Mouse (Mus musculus) ZHBTc4 (cell line): Measurements from ENCODE around the gene Tmem104.

Experiments
- DNase-seq: peaks from one replicate; pipeline ENCODE4 v3.0.0-alpha.2; 2011; ENCODE audit warnings: low read depth, low spot score

Gene Tmem104

DNA sequence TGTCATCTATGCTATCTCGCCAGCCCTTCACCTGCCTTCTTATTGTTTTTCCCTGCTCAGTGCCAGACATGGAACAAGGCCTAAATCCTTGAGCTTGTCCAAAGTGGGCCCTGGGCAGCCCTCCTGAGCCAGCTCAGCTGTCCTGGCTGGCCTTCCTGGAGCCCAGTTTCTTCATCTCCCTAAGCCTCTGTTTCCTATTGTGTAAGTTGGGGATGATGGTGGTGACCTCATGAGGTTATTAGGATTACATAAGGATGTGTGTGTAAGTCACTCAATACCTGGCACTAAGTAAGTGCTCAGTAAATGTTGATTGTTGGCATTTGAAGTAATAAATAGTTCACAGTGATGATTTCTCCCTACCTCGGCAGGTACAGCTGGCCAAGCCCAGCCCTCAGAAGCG lies 20.5 kb upstream of the Tmem104 start:
- DNase-seq, result no peak

DNA sequence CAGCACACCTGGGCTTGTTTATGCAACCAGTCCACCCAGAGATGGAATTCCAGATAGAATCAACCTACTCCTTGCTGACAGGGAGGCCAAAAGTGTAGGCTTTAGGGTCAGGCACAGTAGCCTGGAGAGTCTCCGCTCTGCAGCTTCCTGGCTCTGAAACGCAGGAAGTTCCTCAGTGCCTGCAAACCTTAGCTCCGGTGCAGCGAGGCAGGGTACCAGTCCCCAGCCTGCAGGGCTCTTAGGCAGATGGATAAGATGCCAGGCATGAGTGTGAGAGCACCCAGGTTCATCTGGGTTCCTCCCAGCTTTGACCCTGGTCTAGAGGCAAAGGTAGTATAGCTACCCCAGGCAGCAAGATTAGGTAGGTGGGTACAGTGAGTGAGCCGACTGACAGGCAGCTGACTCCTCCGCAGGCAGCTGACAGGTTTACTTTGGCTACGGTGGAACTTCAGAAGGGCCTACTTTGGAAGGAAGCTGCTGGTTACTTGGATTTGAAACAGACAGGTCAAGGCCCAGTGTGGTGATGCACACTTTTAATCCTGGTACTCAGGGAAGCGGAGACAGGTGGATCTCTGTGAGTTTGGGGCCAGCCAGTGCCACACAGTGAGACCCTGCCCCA lies 19.5 kb upstream of the Tmem104 start:
- no peak for DNase-seq

DNA sequence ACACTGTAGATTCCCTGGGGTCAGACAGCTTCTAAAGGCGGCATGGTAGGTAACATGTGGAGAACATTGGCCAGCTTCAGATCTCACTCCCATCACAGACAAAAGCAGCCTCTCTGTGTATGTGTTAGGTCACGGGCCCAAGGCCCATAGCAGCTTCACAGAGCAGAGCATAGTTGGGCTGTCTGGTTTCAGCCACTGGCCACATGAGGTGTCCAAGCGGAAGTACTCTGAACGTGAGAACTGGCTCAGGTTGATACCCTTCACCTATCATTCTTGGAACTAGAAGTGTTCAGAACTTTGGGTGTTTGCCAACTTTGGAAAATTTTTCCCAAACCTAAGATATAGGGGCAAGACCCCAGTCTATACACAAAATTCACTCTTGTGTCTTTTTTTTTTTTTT lies 17.9 kb upstream of the Tmem104 start:
- DNase-seq, result no peak

DNA sequence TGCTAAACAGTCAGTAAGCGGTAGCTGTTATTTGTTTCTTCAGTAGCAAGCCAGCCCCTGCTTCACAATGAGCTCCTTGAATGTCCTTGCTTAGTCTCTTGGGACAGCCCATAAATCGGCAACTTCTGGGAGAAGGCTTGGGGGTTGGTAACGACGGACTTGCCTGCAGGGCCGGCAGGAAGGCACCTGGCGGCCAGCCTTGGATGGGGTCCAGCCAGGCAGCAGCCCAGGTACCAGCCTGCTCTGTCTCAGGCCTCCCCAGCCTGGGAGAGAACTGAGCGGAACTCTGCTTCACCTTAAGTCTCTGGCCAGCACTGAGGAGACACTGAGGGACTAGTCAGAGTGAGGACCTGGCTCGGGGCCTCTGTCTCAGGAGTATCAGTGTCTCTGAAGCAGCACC lies 16.2 kb upstream of the Tmem104 start:
- DNase-seq, result no peak

DNA sequence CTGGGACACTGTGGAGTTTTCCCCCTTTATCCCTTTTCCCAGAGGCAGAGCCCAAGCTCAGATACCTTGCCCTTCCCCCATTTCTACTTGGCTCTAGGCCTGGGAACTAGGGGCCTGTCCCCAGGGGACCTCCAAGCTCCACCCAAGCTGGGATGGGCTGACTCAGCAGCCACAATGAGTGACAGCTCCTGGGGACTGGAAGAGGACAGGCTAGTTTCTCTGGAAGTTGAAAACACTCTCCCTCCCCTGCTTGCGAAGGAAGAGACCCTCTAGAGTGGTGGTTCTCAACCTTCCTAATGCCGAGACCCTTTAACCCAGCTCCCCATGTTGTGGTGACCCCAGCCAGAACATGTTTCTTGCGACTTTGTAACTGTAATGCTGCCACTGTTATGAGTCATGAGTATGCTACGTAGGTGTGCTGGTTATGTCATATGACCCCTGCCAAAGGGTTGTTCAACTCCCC lies 14.4 kb upstream of the Tmem104 start:
- DNase-seq, result peak; percentile 86

DNA sequence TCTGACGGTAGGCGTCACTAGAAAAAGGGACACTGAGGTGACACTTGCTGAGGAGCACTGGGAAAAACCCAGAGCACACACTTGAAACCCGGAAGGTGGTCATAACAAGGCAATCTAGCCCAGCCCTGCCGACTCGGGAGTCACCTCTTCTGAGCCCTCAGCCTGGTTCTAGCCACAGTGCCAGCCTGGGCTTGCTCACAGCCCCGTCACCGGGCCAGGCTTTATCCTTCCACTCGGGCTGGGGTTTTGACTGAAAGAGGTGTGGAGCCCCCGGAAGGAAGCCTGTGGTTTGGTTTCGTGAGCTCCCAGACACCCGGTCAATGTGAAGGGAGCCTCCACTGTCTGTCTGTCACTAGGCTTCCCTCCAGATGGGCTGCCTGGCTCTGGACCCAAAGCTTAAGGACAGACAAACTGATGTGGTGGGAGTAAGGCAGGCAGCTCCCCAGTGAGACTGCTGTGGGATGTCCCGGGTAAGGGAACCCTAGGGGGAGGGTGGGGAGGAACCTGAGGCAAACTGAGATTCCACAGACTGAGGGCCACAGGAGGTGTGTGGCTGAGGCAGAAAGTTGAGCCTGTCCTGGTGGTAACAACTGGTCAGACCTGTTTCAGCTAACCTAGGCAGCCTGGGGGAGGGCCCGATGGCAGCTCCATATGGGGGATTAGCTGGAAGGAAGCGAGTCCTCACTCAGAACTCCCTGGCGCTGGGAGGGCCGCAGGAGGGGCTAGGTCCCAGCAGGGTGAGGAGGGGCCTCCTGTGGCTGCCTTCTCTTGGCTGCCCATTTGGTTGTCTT lies 13.5 kb upstream of the Tmem104 start:
- no peak for DNase-seq

DNA sequence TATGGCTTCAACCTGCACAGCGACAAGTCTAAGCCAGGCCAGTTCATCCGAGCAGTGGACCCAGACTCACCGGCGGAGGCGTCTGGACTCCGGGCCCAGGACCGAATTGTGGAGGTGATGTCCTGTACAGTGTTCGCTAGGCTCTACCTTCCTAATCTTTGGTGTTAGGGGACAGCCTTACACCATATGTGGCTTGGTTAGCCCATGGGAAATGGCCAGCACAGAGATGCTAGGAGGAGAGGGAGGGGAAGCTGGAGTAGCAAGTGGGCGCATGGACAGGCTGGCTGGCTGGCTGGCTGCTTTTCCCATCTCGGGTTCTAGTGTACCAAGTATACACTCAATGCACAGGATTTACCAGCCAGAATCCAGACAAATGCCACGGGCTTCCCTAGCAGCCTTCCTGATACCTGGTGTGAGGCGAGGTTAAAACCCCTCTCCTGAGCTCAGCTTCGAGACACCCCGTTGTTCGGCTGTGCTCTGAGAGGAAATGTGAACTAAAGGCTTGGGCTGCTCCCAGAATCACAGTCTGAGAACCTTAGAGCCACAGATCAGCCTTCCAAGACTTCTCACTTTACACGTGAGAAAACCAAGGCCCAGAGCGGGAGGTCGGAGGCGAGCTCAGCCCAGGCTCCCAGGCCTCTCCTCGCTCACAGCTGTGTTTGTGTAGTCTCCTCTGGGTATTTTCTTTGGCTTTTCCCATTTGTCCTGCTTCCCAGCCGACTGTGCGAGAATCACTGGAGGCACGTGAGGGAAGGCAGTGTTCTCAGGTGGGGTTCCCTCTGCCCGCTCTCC lies 10.7 kb upstream of the Tmem104 start:
- DNase-seq, result no peak

DNA sequence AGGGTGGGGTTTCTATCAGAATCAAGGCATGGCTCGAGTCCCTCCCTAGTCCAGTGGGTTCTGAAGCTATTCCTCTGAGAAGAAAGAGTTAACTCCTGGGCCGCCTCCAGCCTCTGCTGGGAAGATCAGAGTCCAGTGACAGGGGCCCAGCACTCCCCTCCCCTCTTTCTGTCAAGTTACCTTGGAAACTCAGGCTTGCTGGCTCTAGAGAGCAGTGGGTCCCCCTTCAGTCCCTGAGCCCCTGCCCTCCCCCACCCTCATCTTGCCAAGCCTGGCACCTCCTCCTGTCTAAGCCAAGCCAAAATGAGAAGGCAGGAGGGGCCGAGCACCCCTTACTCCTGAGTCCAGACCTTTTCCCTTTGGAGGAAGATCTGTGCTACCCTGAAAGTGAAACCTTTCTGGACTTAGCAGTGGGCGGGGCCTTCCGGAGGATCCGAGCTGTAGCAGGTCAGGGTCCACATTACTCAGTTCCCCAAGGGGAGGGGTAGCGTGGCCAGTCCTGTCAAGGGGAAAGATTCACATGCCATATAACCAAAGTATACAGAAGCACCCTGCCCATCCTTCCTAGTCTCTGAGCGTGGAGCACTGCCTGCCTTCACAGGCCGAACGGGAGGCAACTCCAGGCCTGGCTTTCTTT lies 9.6 kb upstream of the Tmem104 start:
- DNase-seq, result no peak

DNA sequence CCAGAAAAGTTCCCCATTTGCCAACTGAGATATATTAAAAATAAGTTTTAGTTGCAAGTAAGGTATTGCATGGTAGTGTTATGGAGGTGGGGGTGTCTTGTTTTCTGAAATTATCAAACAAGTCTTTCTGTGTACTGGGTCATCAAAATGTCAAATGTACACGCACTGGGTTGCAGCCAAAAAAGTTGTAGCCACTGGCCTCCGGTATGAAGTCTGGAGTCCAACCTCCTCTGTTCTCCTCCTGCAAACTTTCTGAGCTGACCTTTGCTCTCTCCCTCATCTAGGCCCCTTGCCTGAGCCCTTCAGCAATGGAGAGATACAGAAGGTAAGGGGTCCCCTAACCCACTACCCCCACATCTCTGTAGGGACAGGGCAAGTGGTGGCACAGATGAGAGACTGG lies 8.5 kb upstream of the Tmem104 start:
- no peak for DNase-seq

DNA sequence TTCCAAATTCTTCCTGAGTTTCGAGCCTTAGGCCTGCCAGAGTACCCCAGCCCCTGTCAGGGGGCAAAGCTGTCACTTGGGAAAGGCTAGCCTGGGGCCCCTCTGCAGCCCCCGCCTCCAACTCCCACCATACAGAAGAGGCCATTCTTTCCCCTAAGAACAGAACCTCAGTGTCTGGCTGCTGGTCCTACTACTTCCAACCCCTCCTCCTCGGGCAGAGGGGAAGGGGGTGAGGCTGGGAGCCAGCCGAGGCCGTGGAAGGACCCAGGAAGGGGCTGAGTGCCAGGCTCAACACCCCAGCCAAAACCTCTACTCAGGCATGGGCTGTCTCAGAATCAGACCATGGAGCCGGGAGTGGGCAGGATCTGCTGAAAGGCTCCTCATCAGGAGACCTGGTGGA lies 8.1 kb upstream of the Tmem104 start:
- DNase-seq, result no peak

DNA sequence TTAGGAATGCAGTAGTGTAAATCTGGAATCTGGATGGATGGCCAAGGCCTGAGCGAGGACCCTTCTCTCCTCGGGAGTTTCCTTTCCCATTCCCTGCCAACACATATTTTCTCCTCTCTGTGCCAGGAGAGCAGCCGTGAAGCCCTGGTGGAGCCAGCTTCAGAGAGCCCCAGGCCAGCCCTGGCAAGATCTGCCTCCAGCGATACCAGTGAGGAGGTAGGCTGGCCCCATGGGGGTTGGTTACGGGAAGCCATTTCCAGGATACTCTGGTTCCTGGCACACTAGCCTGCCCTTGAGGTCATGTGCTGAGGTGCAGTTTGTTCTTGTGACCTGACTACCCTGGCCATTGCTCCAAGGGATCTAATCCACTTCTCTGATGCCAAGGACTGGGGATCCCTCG lies 7.4 kb upstream of the Tmem104 start:
- no peak for DNase-seq

DNA sequence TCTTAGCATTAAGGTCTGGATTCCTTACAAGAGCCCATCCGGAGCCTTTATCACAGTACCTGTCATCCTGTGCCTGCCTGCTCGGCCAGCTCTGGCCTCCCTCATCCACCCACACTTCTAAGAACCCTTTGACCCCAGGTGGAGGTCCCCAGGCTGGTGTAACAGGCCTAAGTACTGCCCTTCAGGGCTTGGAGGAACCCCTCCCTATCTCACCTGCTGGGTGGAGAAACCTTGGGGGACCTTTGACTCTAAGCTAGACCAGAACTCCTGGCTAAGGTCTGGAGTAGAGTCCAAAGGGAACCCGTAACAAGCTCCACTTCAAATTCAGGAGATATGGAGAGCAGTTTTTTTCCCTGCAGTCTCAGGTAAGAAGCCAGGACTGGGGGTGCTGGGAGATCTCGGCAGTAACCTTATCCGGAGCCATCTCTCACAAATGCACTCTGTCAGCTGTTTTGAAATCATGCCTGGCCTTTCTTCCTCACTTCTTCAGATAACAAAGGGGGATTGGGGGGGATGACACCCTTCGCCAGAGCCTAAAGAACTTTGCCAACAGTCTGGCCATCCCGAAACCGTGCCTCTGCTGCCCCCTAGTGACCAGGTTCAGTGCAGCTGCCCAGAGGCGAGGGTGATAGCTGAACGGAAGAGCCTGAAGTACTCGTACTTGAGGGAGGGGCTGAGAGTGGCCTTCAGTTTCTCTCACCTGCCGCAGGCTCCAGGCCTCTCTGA lies 5.2 kb upstream of the Tmem104 start:
- peak; percentile 87 for DNase-seq

DNA sequence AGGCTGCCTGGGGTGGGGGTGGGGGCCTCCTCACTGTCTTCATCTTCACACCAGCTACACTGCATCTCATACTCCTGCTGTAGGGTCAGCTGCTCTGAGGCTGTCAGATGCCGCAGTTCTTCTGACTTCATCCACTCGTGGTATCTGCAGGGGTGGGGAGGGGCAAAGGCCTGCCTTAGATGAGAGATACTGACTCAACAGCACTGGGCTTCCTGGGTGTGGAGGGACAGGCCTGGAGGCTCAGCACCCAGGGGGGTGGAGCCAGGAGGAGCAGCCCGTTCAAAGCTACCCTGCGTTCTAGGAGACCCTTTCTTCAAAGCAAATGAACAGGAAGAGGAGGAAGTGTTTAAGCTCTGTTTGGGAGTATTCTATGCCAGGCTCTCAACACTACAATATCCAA lies 2.3 kb upstream of the Tmem104 start:
- no peak for DNase-seq

DNA sequence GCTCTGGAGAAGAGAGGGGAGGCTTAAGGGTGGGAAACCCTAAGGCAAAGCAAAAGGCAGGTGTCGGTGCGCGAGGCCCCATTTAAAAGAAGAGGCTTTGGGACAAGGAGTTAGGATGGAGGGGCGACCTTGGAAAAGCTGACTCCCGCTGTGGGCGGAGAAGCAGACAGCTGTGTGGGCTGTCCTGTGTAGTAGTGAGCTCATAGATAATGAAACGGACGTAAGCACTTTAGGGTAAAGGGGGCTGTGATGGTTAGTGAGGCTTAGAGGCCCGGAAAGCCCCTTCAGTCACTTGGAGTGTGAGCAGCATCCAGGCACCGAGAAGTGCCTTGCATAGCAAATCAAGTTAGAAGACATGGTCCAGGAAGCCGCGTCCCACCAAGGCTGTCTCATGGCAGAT lies 406 bp downstream of the Tmem104 start, which contains the start of gene Nat9:
TSS of gene Nat9 (minus strand) at position 167 of the 400 bp plus-strand sequence.
- no peak for DNase-seq

DNA sequence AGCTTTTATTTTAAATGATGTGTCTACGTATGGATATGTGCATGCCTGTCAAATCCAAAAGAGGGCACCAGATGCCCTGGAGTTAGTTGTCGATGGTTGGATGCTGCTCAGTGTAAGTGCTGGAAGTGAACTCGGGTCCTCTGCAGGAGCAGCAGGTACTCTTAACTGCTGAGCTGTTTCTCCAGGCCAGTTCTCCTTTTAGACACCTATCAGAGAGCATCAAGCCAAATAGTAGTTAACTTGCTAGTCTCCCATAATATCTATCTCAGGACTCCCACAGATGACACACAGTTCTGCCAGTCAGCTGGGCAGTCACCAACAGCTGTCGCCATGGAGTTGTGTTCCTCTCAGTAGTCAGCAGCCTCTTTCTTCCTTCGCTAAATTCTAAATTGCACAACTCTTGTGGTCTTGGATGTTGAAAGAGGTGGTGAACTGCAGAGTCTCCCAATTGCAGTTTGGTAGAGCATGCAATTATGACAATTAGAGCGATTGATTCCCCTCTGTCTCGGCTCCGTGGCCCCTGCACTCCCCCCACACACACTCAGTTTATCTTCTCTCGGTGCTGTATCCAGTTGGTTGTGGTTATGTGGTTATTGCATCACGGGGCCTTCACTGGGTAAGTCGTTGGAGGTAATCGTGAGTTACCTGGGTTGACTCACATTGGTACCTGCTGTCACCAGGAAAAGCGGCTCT lies 1.4 kb downstream of the Tmem104 start:
- DNase-seq, result no peak

DNA sequence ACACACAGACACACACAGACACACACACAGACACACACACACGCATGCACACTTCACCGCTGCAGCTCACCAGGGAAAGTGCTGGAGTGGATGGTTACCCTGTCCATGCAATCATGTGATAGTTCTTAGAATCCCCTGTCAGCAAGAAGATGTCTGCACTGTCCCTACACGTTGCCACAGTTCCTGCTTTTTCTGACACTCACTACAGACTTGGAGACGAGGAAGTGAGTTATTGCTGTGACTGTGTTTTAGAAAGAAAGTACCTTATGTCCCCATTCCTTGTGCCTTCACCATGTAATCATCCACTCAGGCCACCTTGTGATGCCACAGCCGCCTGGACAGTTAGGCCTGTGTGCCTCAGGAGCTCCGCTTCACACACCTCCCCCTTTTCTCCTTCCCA lies 2.0 kb downstream of the Tmem104 start:
- DNase-seq, result no peak

DNA sequence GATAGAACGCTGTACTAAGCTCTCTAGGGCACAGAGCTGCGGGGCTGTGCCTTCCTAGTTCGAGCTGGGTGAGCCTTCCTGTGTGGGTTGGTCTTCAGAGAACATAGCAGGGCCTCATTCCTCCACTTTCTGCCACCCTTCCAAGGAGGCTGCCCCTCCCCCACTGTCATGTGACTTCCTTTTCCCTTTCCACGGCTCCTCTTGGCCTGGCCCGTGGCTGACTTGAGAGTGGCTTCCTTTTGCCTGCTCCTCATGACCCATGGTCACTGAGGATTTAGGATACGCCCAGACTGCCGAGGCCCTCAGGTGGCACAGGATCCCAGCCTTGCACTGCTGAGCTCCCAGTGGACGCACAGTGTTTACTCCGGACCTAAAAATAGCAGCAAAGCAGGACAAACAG lies 4.9 kb downstream of the Tmem104 start:
- DNase-seq, result peak; percentile 74

DNA sequence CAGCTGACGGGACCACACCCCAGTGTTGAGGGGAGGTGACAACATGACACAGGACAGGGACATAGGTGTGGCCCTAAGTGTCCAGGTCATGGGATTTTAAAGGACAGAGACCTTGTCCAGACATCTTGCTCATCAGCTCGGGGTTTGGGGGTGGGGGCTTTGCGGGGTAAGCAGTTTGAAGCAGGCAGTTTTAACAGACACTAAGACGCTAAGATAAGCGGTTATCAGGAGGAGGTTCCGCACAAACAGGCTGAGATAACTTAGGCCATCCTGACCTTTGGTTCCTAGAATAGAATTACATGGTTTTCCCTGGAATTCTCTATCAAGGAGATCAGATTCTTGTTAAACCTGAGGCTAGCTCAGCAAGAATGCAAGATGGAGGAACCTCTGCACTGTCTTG lies 7.4 kb downstream of the Tmem104 start:
- no peak for DNase-seq

DNA sequence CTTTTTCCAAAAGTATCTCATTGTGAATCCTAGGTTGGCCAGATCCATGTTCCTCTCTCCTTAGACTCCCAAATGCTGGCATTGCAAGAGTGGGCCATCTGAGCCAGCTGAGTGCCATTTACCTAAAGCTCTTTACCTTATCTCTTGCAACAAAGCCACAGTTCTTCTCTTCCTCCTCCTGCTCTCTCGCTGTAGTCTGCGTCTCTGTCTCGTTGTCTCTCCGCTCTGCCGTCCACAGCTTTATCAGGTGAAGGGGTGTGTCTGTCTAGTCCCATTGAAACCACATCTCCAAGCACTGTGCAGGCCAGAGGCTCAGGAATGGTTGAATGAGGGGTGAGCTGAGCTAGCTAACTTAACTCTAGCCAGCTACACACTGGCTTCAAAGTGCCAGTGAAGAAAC lies 8.6 kb downstream of the Tmem104 start:
- DNase-seq, result no peak

DNA sequence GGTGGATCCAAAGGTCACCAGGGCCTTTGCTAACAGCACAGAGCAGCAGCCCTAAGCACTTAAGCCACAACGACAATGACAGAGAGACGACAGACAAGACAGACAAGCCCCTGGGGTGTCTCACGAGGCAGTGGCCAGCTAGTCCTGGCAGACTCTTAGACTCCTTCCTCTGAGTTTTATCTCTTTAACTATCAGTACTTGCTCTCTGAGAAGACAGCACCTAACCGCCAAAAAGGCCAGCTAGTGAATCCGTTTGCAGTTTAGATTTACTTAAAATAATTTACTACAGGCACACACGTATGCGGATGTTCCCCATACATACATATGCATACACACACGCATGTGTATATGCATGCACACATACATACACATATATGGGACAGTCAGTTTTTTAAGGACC lies 10.3 kb downstream of the Tmem104 start:
- no peak for DNase-seq

DNA sequence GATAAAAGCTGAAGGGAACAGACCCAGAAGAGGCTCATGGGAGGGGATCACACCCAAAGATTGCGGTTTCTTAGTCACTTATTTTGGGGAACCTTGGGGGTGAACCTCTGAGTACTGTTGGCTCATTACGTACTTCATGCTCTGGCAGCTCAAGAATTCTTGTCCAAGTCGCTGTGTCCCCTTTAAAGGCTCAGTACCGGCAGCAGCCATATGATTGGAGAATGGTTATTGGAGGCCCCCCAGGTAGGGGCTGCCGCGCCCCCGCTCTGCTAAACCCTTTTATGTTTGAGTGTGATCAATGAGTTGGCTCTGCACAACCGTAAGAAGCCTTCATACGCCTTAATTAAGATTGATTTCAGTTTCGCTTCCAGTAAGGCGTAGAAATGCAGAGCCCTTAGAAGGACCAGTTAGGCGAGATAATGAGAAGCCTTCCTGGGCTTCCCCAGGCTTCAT lies 11.7 kb downstream of the Tmem104 start:
- DNase-seq, result no peak
